31 mouse cellular contexts compared by ENCODE assay signal in the genomic region with DNA sequence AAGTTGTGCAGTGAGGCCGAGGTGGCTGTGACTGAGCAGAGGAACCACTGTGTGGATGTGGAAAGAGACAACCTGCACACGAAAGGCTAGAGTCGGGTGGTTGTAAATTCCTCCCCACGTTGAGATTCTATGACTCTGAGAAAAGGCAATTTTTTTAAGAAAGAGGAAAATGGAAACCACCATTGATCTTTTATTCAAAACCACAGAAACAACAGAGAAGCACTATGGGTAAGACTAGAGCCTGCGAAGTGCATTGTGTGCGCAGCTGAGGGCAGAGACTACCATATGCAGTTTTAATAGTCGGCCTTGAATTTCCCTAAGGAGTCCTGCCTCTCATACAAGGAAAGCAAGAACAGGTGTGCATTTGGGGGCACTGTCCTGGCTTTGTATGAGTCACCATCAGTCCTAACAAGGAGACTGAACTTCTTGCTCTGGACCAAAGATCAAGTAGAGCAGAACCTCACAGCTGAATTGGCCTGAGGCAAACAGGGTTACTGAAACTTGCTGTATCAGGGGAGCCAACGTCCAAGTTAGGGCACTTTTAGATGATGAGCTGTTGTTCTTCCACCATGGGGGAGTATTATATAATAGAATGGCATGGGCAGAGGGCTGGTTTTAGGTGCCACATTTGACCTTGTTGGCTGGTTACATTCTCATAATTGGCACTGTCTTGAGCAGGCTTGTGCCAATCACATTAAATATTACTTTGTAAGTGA. TPM values are rescaled to one million over a fixed set of nuclear protein-coding genes. Genes with fewer than 3 reads are reported as not detected.
A peak's percentile ranks its signal among the peaks of the same experiment; 100 is the strongest.
DNase-seq lines count a peak whose midpoint lies in the region; ATAC-seq and TF ChIP-seq lines count a peak whose summit lies in the region.
"Had no signal": no experiment of that assay in that cellular context is flagged by ENCODE, and none has a peak within 500 bp of the region (broad histone marks: within the 10 kb centered on the region; RNA-seq: fewer than 3 reads in every experiment).

No protein-coding gene starts in this region.

- no peaks in the 10 kb centered on the region for H3K36me3 ChIP-seq in kidney, adult 2 months (ENCODE audit: control insufficient read depth, insufficient read depth, low read length)
- H3K36me3 ChIP-seq in liver, adult 2 months (ENCODE audit: control insufficient read depth, insufficient read depth, low read length) = no peaks in the 10 kb centered on the region
- no peaks in the 10 kb centered on the region for H3K36me3 ChIP-seq in liver, embryonic 12.5 days
- H3K36me3 ChIP-seq: embryonic facial prominence, embryonic 10.5 days; forebrain, embryonic 15.5 days; hindbrain, embryonic 15.5 days; limb, embryonic 15.5 days; midbrain, embryonic 10.5 days had no signal

- H3K9me3 ChIP-seq in liver, embryonic 12.5 days (replicated peaks) = no peaks in the 10 kb centered on the region
- H3K9me3 ChIP-seq: embryonic facial prominence, embryonic 10.5 days; forebrain, embryonic 15.5 days; hindbrain, embryonic 15.5 days; limb, embryonic 15.5 days; midbrain, embryonic 10.5 days had no signal

- no peak overlapping the region for H3K4me3 ChIP-seq in kidney, adult 2 months (ENCODE audit: insufficient read depth, low read depth, low read length)
- H3K4me3 ChIP-seq in liver, adult 2 months (ENCODE audit: insufficient read depth, low read depth, low read length) = no peak overlapping the region
- H3K4me3 ChIP-seq in liver, embryonic 12.5 days = no peak overlapping the region
- H3K4me3 ChIP-seq: embryonic facial prominence, embryonic 10.5 days; forebrain, embryonic 15.5 days; hindbrain, embryonic 15.5 days; limb, embryonic 15.5 days; midbrain, embryonic 10.5 days; myocyte had no signal

- WGBS in kidney, adult 2 months = 80% methylated on average over 8 of the region's 8 CpGs
- WGBS in liver, adult 2 months = 89% methylated on average over 8 of the region's 8 CpGs
- WGBS in liver, embryonic 12.5 days (ENCODE audit: insufficient replicate concordance) = 68% methylated on average over 8 of the region's 8 CpGs

- DNase-seq in kidney, adult 2 months = peak; percentile 91
- DNase-seq in kidney, adult 18-20 months = no peak
- DNase-seq in liver, adult 2 months (ENCODE audit: extremely low read depth, low read depth, low spot score) = peak; percentile 11
- peak; percentile 22 for DNase-seq in T-cell, adult 2 months (ENCODE audit: low spot score)
- peak; percentile 12 for DNase-seq in thymus, postnatal 25 days
- DNase-seq in cerebellum, adult 9-11 months = no peak
- DNase-seq: adrenal gland, postnatal 14 days; cerebellum, adult 8-10 months; lung, postnatal 4 days had no signal

- no peak for ATAC-seq in liver, embryonic 12.5 days
- ATAC-seq in megakaryocyte-erythroid progenitor cell, adult 5-6 weeks (replicated peaks; ENCODE audit: low FRiP score, low TSS enrichment, poor library complexity, severe bottlenecking) = no peak
- ATAC-seq: forebrain, embryonic 15.5 days; midbrain, embryonic 16.5 days had no signal

- H3K27ac ChIP-seq in kidney, adult 2 months (ENCODE audit: insufficient read depth, low read depth, low read length) = peak overlapping the region; percentile 91; the same call in 1 of the 2 replicates
- H3K27ac ChIP-seq in liver, adult 2 months (replicated peaks; ENCODE audit: insufficient read depth, low read depth, low read length) = no peak overlapping the region
- no peak overlapping the region for H3K27ac ChIP-seq in liver, embryonic 12.5 days
- H3K27ac ChIP-seq: embryonic facial prominence, embryonic 10.5 days; forebrain, embryonic 15.5 days; hindbrain, embryonic 15.5 days; kidney, postnatal 0 days; limb, embryonic 15.5 days; midbrain, embryonic 10.5 days; stomach, postnatal 0 days had no signal

- no peaks in the 10 kb centered on the region for H3K79me2 ChIP-seq in liver, adult 2 months (ENCODE audit: control insufficient read depth, insufficient read depth, low read length)

- no peaks in the 10 kb centered on the region for H3K27me3 ChIP-seq in kidney, adult 2 months (replicated peaks; ENCODE audit: control insufficient read depth, insufficient read depth, low read length)
- H3K27me3 ChIP-seq in liver, adult 2 months (ENCODE audit: control insufficient read depth, insufficient read depth, low read length) = no peaks in the 10 kb centered on the region
- no peaks in the 10 kb centered on the region for H3K27me3 ChIP-seq in liver, embryonic 12.5 days (replicated peaks)
- H3K27me3 ChIP-seq: forebrain, embryonic 15.5 days; hindbrain, embryonic 15.5 days; limb, embryonic 15.5 days had no signal

- H3K4me2 ChIP-seq in liver, embryonic 12.5 days = no peak overlapping the region
- H3K4me2 ChIP-seq: forebrain, embryonic 15.5 days; heart, embryonic 11.5 days; hindbrain, embryonic 15.5 days; limb, embryonic 15.5 days had no signal

- H3K9ac ChIP-seq in liver, adult 2 months (ENCODE audit: low read depth, low read length) = no peak overlapping the region
- H3K9ac ChIP-seq in liver, embryonic 12.5 days = no peak overlapping the region
- H3K9ac ChIP-seq: forebrain, embryonic 15.5 days; hindbrain, embryonic 15.5 days; limb, embryonic 15.5 days had no signal

- H3K4me1 ChIP-seq in kidney, adult 2 months (ENCODE audit: control insufficient read depth, insufficient read depth, low read length) = peaks cover 23% of the 10 kb centered on the region
- H3K4me1 ChIP-seq in liver, adult 2 months (ENCODE audit: control insufficient read depth, insufficient read depth, low read length) = no peaks in the 10 kb centered on the region
- no peaks in the 10 kb centered on the region for H3K4me1 ChIP-seq in liver, embryonic 12.5 days
- H3K4me1 ChIP-seq: embryonic facial prominence, embryonic 10.5 days; forebrain, embryonic 15.5 days; hindbrain, embryonic 15.5 days had no signal

- no peak for TF ChIP-seq POLR2A in kidney, adult 2 months (IDR thresholded peaks at IDR 0.05; ENCODE audit: low read depth, low read length)
- no peak for TF ChIP-seq POLR2A in liver, adult 2 months (IDR thresholded peaks at IDR 0.05; ENCODE audit: extremely low read depth, insufficient read depth, low read length)

- no peak for TF ChIP-seq CTCF in kidney, adult 2 months (conservative IDR thresholded peaks at IDR 0.05; ENCODE audit: insufficient read depth, insufficient read length, low read depth, low read length)
- no peak for TF ChIP-seq CTCF in liver, adult 2 months (IDR thresholded peaks at IDR 0.05; ENCODE audit: low read depth, low read length)

RNA-seq across cellular contexts. Expression of a gene that starts 39.8 kb away (rescaled TPM):
- polyA plus RNA-seq in kidney, adult 2 months (2012; rRNA removed) = 0.09 and 0.14 TPM in 2 replicates
- total RNA-seq in liver, adult 2 months (2014; rRNA removed) = 0.13 TPM in 1 of 2 replicates, not detected in the other
- not detected in 2 replicates for polyA plus RNA-seq in liver, adult 2 months (2012; rRNA removed)
- polyA plus RNA-seq in liver, embryonic 12.5 days (2016; fragmentation: Nextera tagmentation; extraction: Ambion mirVana) = not detected in 2 replicates
- total RNA-seq in megakaryocyte-erythroid progenitor cell, adult 5-6 weeks (2014; fragmentation: Nextera tagmentation) = not detected in 2 replicates
- total RNA-seq in megakaryocyte-erythroid progenitor cell, adult 5-6 weeks (2017) = not detected in 2 replicates
- total RNA-seq: adrenal gland, postnatal 14 days; gastrocnemius, adult 8-10 months; hematopoietic stem cell, adult 5-6 weeks; left cerebral cortex, adult 18-20 months; left cerebral cortex, postnatal 25 days had no signal
- polyA plus RNA-seq: cortical plate, adult 2 months; embryonic facial prominence, embryonic 10.5 days; forebrain, embryonic 15.5 days; gonadal fat pad, adult 2 months; heart, postnatal 0 days; hindbrain, embryonic 15.5 days; limb, embryonic 15.5 days; liver, embryonic 16.5 days; lung, embryonic 16.5 days; midbrain, embryonic 10.5 days; midbrain, embryonic 16.5 days; myocyte; neural tube, embryonic 14.5 days; stomach, postnatal 0 days had no signal

Comparison
In these comparisons a context has a peak if more than half of its experiments do, and no peak if none do; other contexts are left out.
1. DNase-seq: peak in kidney, adult 2 months (single experiment), liver, adult 2 months (single experiment), T-cell, adult 2 months (single experiment) and thymus, postnatal 25 days (single experiment); none in kidney, adult 18-20 months (single experiment) and cerebellum, adult 9-11 months (single experiment).